Mouse (Mus musculus): ENCODE data around the gene Lyz2. TPM values are rescaled to one million over a fixed set of nuclear protein-coding genes. Genes with fewer than 3 reads are reported as not detected.

Gene Lyz2
- 24.1 TPM for polyA plus RNA-seq (2015; fragmentation: Illumina TruSeq; extraction: RNeasy Lipid Tissue Mini Kit (QIAGEN cat#74804); ENCODE audit: low read depth, low replicate concordance)

GRCm38 (mm10) chr10:117282049-117282448 lies at the start of gene Lyz2:
Gene Lyz2, minus strand, starts transcription at chr10:117282321.

DNA sequence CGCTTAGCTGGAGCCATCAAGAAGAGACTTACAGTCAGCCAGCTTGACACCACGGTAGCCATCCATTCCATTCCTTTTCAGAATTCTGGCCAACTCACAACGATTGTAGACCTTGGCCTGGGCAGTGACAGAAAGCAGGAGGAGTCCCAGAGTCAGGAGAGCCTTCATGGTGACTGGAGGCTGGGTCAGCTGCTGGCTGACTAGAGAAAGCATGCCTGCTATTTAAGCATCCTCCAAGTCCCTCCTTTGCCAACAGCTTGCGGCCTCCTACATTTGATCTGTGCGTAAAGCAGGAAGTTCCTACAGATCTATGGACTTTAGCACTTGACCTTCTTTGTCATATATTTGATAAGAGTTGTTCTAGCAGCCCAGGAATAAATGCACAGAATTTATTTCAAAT lies 10.6 kb upstream of the Lyz2 start, which contains the start of gene Lyz1:
Lyz1 (minus strand) TSS at position 198 of the 400 bp plus-strand sequence.

GRCm38 (mm10) chr10:117238603-117239002 lies 43.5 kb downstream of the Lyz2 start, which contains the start of gene 9530003J23Rik:
Gene 9530003J23Rik, minus strand, starts transcription at chr10:117238703.

Other genes starting within 250 kb of the Lyz2 start
- gene Lrrc10, start 237.0 kb downstream of the Lyz2 start, polyA plus RNA-seq (2015; fragmentation: Illumina TruSeq; extraction: RNeasy Lipid Tissue Mini Kit (QIAGEN cat#74804); ENCODE audit: low read depth, low replicate concordance): not detected
- 173 TPM for gene Cct2, start 218.5 kb downstream of the Lyz2 start, polyA plus RNA-seq (2015; fragmentation: Illumina TruSeq; extraction: RNeasy Lipid Tissue Mini Kit (QIAGEN cat#74804); ENCODE audit: low read depth, low replicate concordance)
- gene Frs2, start 133.8 kb downstream of the Lyz2 start, polyA plus RNA-seq (2015; fragmentation: Illumina TruSeq; extraction: RNeasy Lipid Tissue Mini Kit (QIAGEN cat#74804); ENCODE audit: low read depth, low replicate concordance): 24.1 TPM
- 58.9 TPM for gene Yeats4, start 57.8 kb downstream of the Lyz2 start, polyA plus RNA-seq (2015; fragmentation: Illumina TruSeq; extraction: RNeasy Lipid Tissue Mini Kit (QIAGEN cat#74804); ENCODE audit: low read depth, low replicate concordance)
- not detected for gene 9530003J23Rik, start 43.6 kb downstream of the Lyz2 start, polyA plus RNA-seq (2015; fragmentation: Illumina TruSeq; extraction: RNeasy Lipid Tissue Mini Kit (QIAGEN cat#74804); ENCODE audit: low read depth, low replicate concordance)
- not detected for gene Lyz1, start 10.5 kb upstream of the Lyz2 start, polyA plus RNA-seq (2015; fragmentation: Illumina TruSeq; extraction: RNeasy Lipid Tissue Mini Kit (QIAGEN cat#74804); ENCODE audit: low read depth, low replicate concordance)
- gene Cpsf6, start 97.7 kb upstream of the Lyz2 start, polyA plus RNA-seq (2015; fragmentation: Illumina TruSeq; extraction: RNeasy Lipid Tissue Mini Kit (QIAGEN cat#74804); ENCODE audit: low read depth, low replicate concordance): 58.2 TPM